Mouse (Mus musculus) liver, postnatal 0 days (tissue): ENCODE results near the gene Cbx7.

ENCODE experiments used
- CTCF ChIP-seq: sonication (generic); IDR thresholded peaks from 2 replicates; pipeline ENCODE4 v1.5.1; 2016; ENCODE audit warnings: antibody characterized with exemption, low read depth
- EP300 ChIP-seq: IDR thresholded peaks from 2 replicates; pipeline ENCODE4 v1.6.1; 2016; ENCODE audit warnings: antibody characterized with exemption, low read depth, mild to moderate bottlenecking

GRCm38 (mm10) chr15:79879319-79879718 lies 91.6 kb downstream of the Cbx7 start:
- no peak for TF ChIP-seq CTCF
- TF ChIP-seq EP300, result no peak; the same call in 1 of the 2 replicates
